Mouse (Mus musculus) midbrain, embryonic 14.5 days (tissue): ENCODE data around the gene Zfp451. TPM values are rescaled to one million over a fixed set of nuclear protein-coding genes. Genes with fewer than 3 reads are reported as not detected.

Experiments used
- ATAC-seq: fragments of 200-750 bp; cut with Nextera tagmentation; 2 replicates; pipeline ENCODE4 v1.8.0; 2017; ENCODE audit warnings: moderate number of reproducible peaks, moderate library complexity; ENCODE audit not compliant: low FRiP score, low TSS enrichment
- DNase-seq: peaks from one replicate; pipeline ENCODE4 v3.0.0-alpha.2; 2015
- H3K27ac ChIP-seq: fragments of 300-500 bp; sonication (generic); replicated peaks from 2 replicates; pipeline ENCODE4 v1.5.1; 2014; ENCODE audit warnings: mild to moderate bottlenecking, low read depth, low read length, moderate library complexity
- H3K27me3 ChIP-seq: fragments of 300-500 bp; sonication (generic); 2 replicates; pipeline ENCODE4 v1.6.1; 2014; ENCODE audit warnings: low read length, control low read depth, mixed read lengths; ENCODE audit not compliant: control insufficient read depth, insufficient read depth
- H3K36me3 ChIP-seq: fragments of 300-500 bp; sonication (generic); 2 replicates; pipeline ENCODE4 v1.6.1; 2014; ENCODE audit warnings: low read length, control low read depth; ENCODE audit not compliant: control insufficient read depth, insufficient read depth
- H3K4me1 ChIP-seq: fragments of 300-500 bp; sonication (generic); 2 replicates; pipeline ENCODE4 v1.6.1; 2014; ENCODE audit warnings: mild to moderate bottlenecking, antibody characterized with exemption, low read length, control low read depth; ENCODE audit not compliant: control insufficient read depth, insufficient read depth
- H3K4me2 ChIP-seq: fragments of 300-500 bp; sonication (generic); 2 replicates; pipeline ENCODE4 v1.6.1; 2014; ENCODE audit warnings: mild to moderate bottlenecking, low read length, moderate library complexity
- H3K4me3 ChIP-seq: fragments of 300-500 bp; sonication (generic); replicated peaks from 2 replicates; pipeline ENCODE4 v1.5.1; 2014; ENCODE audit warnings: low read depth, low read length
- H3K9ac ChIP-seq: fragments of 300-500 bp; sonication (generic); replicated peaks from 2 replicates; pipeline ENCODE4 v1.6.1; 2014; ENCODE audit warnings: mild to moderate bottlenecking, low read length, moderate library complexity
- H3K9me3 ChIP-seq: fragments of 300-500 bp; sonication (generic); 2 replicates; pipeline ENCODE4 v1.6.1; 2016; ENCODE audit warnings: low read length, control low read depth, mixed read lengths; ENCODE audit not compliant: control insufficient read depth
- WGBS: fragments of 180-500 bp; shearing (Covaris S2); extraction: QIAGEN DNeasy Blood & Tissue Kit; methylation state at CpG from one replicate; pipeline ENCODE4 v1.1.7; 2014; 5-methylcytosine and 5-hydroxymethylcytosine counted together
- polyA plus RNA-seq: library from polyadenylated mRNA; unstranded; fragments of >200 nt; fragmentation: Nextera tagmentation; extraction: Ambion mirVana; gene quantifications from 2 replicates; pipeline ENCODE4 v1.2.1, GENCODE M21; 2014

The Zfp451 gene
- polyA plus RNA-seq, 1 experiment from 2014 or later = 70.6 TPM

- ATAC-seq = no peak
- WGBS = 96% methylated on average over 1 of the region's 1 CpGs
- Histone ChIP-seq H3K36me3 (no peaks in the 10 kb centered on the region), H3K4me1 (peaks cover 17% of the 10 kb centered on the region), H3K9ac (no peak overlapping the region), H3K27ac (no peak overlapping the region), H3K9me3 (no peaks in the 10 kb centered on the region), H3K4me2 (no peak overlapping the region), H3K27me3 (no peaks in the 10 kb centered on the region), H3K4me3 (no peak overlapping the region)
- DNase-seq = no peak
Observed at GRCm38 (mm10) chr1:33717636-33718035, 96.8 kb downstream of the Zfp451 start.

- DNase-seq (peak; percentile 51), ATAC-seq (no peak)
- Histone ChIP-seq H3K27ac (no peak overlapping the region), H3K4me2 (peak overlapping the region; percentile 15; the same call in 1 of the 2 replicates), H3K9ac (no peak overlapping the region), H3K4me3 (no peak overlapping the region), H3K9me3 (no peaks in the 10 kb centered on the region), H3K27me3 (no peaks in the 10 kb centered on the region), H3K4me1 (0 out of 2 replicates have a peak, but pooled peaks cover 7% of the 10 kb centered on the region), H3K36me3 (no peaks in the 10 kb centered on the region)
- 6% methylated on average over 10 of the region's 10 CpGs for WGBS
Observed at GRCm38 (mm10) chr1:33714796-33715195, 99.6 kb downstream of the Zfp451 start.

- Histone ChIP-seq H3K4me1 (0 out of 2 replicates have a peak, but pooled peaks cover 3% of the 10 kb centered on the region), H3K36me3 (no peaks in the 10 kb centered on the region), H3K4me2 (no peak overlapping the region), H3K27me3 (no peaks in the 10 kb centered on the region), H3K4me3 (no peak overlapping the region), H3K9ac (no peak overlapping the region), H3K9me3 (no peaks in the 10 kb centered on the region), H3K27ac (no peak overlapping the region)
- WGBS = 87% methylated on average over 5 of the region's 5 CpGs
- ATAC-seq = no peak
- DNase-seq = no peak
Observed at GRCm38 (mm10) chr1:33712026-33712425, 102.4 kb downstream of the Zfp451 start.

Other genes with a start within 250 kb of the Zfp451 start
- gene Prim2, start 144.8 kb downstream of the Zfp451 start, polyA plus RNA-seq = 22.5 and 25.4 TPM in 2 replicates
- 24.6 and 29.9 TPM in 2 replicates for gene Rab23, start 94.7 kb downstream of the Zfp451 start, polyA plus RNA-seq
- 19.8 and 22.2 TPM in 2 replicates for gene Bag2, start 56.8 kb downstream of the Zfp451 start, polyA plus RNA-seq
- gene Bend6, start 93.2 kb upstream of the Zfp451 start, polyA plus RNA-seq = 32.1 and 40.6 TPM in 2 replicates
- gene Dst, start 93.6 kb upstream of the Zfp451 start, polyA plus RNA-seq = 53.2 and 59.8 TPM in 2 replicates